In genomic region chr4:139018388-139018787, GRCm38 (mm10) we compare ENCODE assay signal across 20 mouse cellular contexts. TPM values are rescaled to one million over a fixed set of nuclear protein-coding genes. Genes with fewer than 3 reads are reported as not detected.
A peak's percentile ranks its signal among the peaks of the same experiment; 100 is the strongest.
DNase-seq lines count a peak whose midpoint lies in the region; ATAC-seq and TF ChIP-seq lines count a peak whose summit lies in the region.
"Had no signal": no experiment of that assay in that cellular context is flagged by ENCODE, and none has a peak within 500 bp of the region (broad histone marks: within the 10 kb centered on the region; RNA-seq: fewer than 3 reads in every experiment).

No protein-coding gene starts in this region.

- H3K27ac ChIP-seq in hindbrain, embryonic 13.5 days, result peak overlapping the region; percentile 63
- H3K27ac ChIP-seq in hindbrain, postnatal 0 days, result no peak overlapping the region
- no peak overlapping the region for H3K27ac ChIP-seq in kidney, embryonic 15.5 days
- H3K27ac ChIP-seq in kidney, embryonic 14.5 days (ENCODE audit: low read depth, low read length), result no peak overlapping the region
- H3K27ac ChIP-seq in intestine, embryonic 15.5 days, result peak overlapping the region; percentile 77
- H3K27ac ChIP-seq in small intestine, adult 2 months (ENCODE audit: insufficient read depth, low read depth, low read length), result peak overlapping the region; percentile 86
- H3K27ac ChIP-seq: embryonic facial prominence, embryonic 10.5 days; heart, embryonic 13.5 days had no signal

- no peak for DNase-seq in hindbrain, postnatal 0 days (ENCODE audit: low spot score)
- DNase-seq in heart, adult 8-10 months (ENCODE audit: low spot score), result no peak
- no peak for DNase-seq in testis, postnatal 14 days (ENCODE audit: low spot score)
- DNase-seq: adrenal gland, adult 2 months; adrenal gland, postnatal 36 days; cerebellum, adult 2 months; gastrocnemius, postnatal 10 days; heart, postnatal 36 days had no signal

- TF ChIP-seq POLR2A in small intestine, adult 2 months (IDR thresholded peaks at IDR 0.05; ENCODE audit: low read depth, low read length), result no peak

- H3K27me3 ChIP-seq in hindbrain, embryonic 13.5 days, result no peaks in the 10 kb centered on the region
- H3K27me3 ChIP-seq in hindbrain, postnatal 0 days (ENCODE audit: insufficient read depth, low read length), result no peaks in the 10 kb centered on the region
- H3K27me3 ChIP-seq in kidney, embryonic 15.5 days, result no peaks in the 10 kb centered on the region
- H3K27me3 ChIP-seq in kidney, embryonic 14.5 days (ENCODE audit: control insufficient read depth, insufficient read depth, low read length), result no peaks in the 10 kb centered on the region
- no peaks in the 10 kb centered on the region for H3K27me3 ChIP-seq in intestine, embryonic 15.5 days (replicated peaks)
- no peaks in the 10 kb centered on the region for H3K27me3 ChIP-seq in small intestine, adult 2 months (ENCODE audit: control insufficient read depth, insufficient read depth, low read length)
- H3K27me3 ChIP-seq: CH12.LX; heart, embryonic 13.5 days; hindbrain, embryonic 12.5 days had no signal

- ATAC-seq in hindbrain, embryonic 13.5 days (ENCODE audit: low FRiP score), result no peak
- ATAC-seq in hindbrain, postnatal 0 days, result no peak
- ATAC-seq in kidney, embryonic 15.5 days (replicated peaks; ENCODE audit: low FRiP score), result 0 out of 2 replicates have a peak, but pooled peaks have one; percentile 46
- no peak for ATAC-seq in kidney, embryonic 14.5 days (ENCODE audit: low FRiP score, low TSS enrichment)
- peak; percentile 86 for ATAC-seq in intestine, embryonic 15.5 days
- ATAC-seq: forebrain, embryonic 14.5 days had no signal

- H3K4me3 ChIP-seq in hindbrain, embryonic 13.5 days, result no peak overlapping the region
- H3K4me3 ChIP-seq in hindbrain, postnatal 0 days (ENCODE audit: low read length), result no peak overlapping the region
- no peak overlapping the region for H3K4me3 ChIP-seq in kidney, embryonic 15.5 days (replicated peaks)
- H3K4me3 ChIP-seq in kidney, embryonic 14.5 days (ENCODE audit: low read length), result no peak overlapping the region
- no peak overlapping the region for H3K4me3 ChIP-seq in intestine, embryonic 15.5 days (replicated peaks)
- H3K4me3 ChIP-seq in small intestine, adult 2 months (ENCODE audit: low read depth, low read length), result no peak overlapping the region
- H3K4me3 ChIP-seq: embryonic facial prominence, embryonic 10.5 days; heart, embryonic 13.5 days; hindbrain, embryonic 12.5 days had no signal

- no peak for TF ChIP-seq CTCF in hindbrain, postnatal 0 days (IDR thresholded peaks at IDR 0.05; ENCODE audit: low read depth)
- TF ChIP-seq CTCF in small intestine, adult 2 months (IDR thresholded peaks at IDR 0.05; ENCODE audit: extremely low read depth, insufficient read length, insufficient replicate concordance, low read depth, low read length), result no peak

- H3K36me3 ChIP-seq in hindbrain, embryonic 13.5 days, result no peaks in the 10 kb centered on the region
- no peaks in the 10 kb centered on the region for H3K36me3 ChIP-seq in hindbrain, postnatal 0 days (ENCODE audit: insufficient read depth, low read length)
- no peaks in the 10 kb centered on the region for H3K36me3 ChIP-seq in kidney, embryonic 15.5 days
- no peaks in the 10 kb centered on the region for H3K36me3 ChIP-seq in kidney, embryonic 14.5 days (ENCODE audit: control insufficient read depth, insufficient read depth, low read length)
- H3K36me3 ChIP-seq in intestine, embryonic 15.5 days, result no peaks in the 10 kb centered on the region
- H3K36me3 ChIP-seq in small intestine, adult 2 months (ENCODE audit: control insufficient read depth, insufficient read depth, low read length), result peaks cover 27% of the 10 kb centered on the region
- H3K36me3 ChIP-seq: embryonic facial prominence, embryonic 10.5 days; hindbrain, embryonic 12.5 days had no signal

- no peak overlapping the region for H3K9ac ChIP-seq in hindbrain, embryonic 13.5 days
- H3K9ac ChIP-seq in hindbrain, postnatal 0 days (replicated peaks; ENCODE audit: low read length), result no peak overlapping the region
- H3K9ac ChIP-seq in kidney, embryonic 15.5 days, result no peak overlapping the region
- no peak overlapping the region for H3K9ac ChIP-seq in kidney, embryonic 14.5 days (ENCODE audit: low read depth, low read length)
- no peak overlapping the region for H3K9ac ChIP-seq in intestine, embryonic 15.5 days
- H3K9ac ChIP-seq: heart, embryonic 13.5 days; hindbrain, embryonic 12.5 days had no signal

- H3K9me3 ChIP-seq in hindbrain, embryonic 13.5 days, result no peaks in the 10 kb centered on the region
- no peaks in the 10 kb centered on the region for H3K9me3 ChIP-seq in hindbrain, postnatal 0 days (ENCODE audit: low read length)
- H3K9me3 ChIP-seq in kidney, embryonic 15.5 days (replicated peaks), result no peaks in the 10 kb centered on the region; the same call in 1 of the 2 replicates
- H3K9me3 ChIP-seq in kidney, embryonic 14.5 days (ENCODE audit: control insufficient read depth, low read length), result no peaks in the 10 kb centered on the region
- no peaks in the 10 kb centered on the region for H3K9me3 ChIP-seq in intestine, embryonic 15.5 days
- H3K9me3 ChIP-seq: hindbrain, embryonic 12.5 days had no signal

- no peak overlapping the region for H3K4me2 ChIP-seq in hindbrain, embryonic 13.5 days
- H3K4me2 ChIP-seq in hindbrain, postnatal 0 days (ENCODE audit: low read depth, low read length), result no peak overlapping the region
- H3K4me2 ChIP-seq in kidney, embryonic 15.5 days, result no peak overlapping the region
- H3K4me2 ChIP-seq in kidney, embryonic 14.5 days (replicated peaks; ENCODE audit: low read depth, low read length), result no peak overlapping the region
- H3K4me2 ChIP-seq in intestine, embryonic 15.5 days (replicated peaks), result peak overlapping the region; percentile 26; the same call in 1 of the 2 replicates
- H3K4me2 ChIP-seq: heart, embryonic 13.5 days; hindbrain, embryonic 12.5 days had no signal

- 91% methylated on average over 14 of the region's 14 CpGs for WGBS in hindbrain, embryonic 13.5 days
- 90% methylated on average over 14 of the region's 14 CpGs for WGBS in hindbrain, postnatal 0 days
- WGBS in kidney, embryonic 15.5 days, result 74% methylated on average over 14 of the region's 14 CpGs
- WGBS in kidney, embryonic 14.5 days, result 84% methylated on average over 14 of the region's 14 CpGs
- WGBS in intestine, embryonic 15.5 days, result 55% methylated on average over 14 of the region's 14 CpGs
- 33% methylated on average over 14 of the region's 14 CpGs for WGBS in small intestine, adult 2 months

- H3K4me1 ChIP-seq in hindbrain, embryonic 13.5 days (replicated peaks), result peaks cover 23% of the 10 kb centered on the region
- no peaks in the 10 kb centered on the region for H3K4me1 ChIP-seq in hindbrain, postnatal 0 days (ENCODE audit: insufficient read depth, low read length)
- peaks cover 2% of the 10 kb centered on the region; the same call in 1 of the 2 replicates for H3K4me1 ChIP-seq in kidney, embryonic 15.5 days
- no peaks in the 10 kb centered on the region for H3K4me1 ChIP-seq in kidney, embryonic 14.5 days (ENCODE audit: control insufficient read depth, insufficient read depth, low read length)
- peaks cover 4% of the 10 kb centered on the region; the same call in 1 of the 2 replicates for H3K4me1 ChIP-seq in intestine, embryonic 15.5 days (replicated peaks)
- peaks cover 42% of the 10 kb centered on the region for H3K4me1 ChIP-seq in small intestine, adult 2 months (ENCODE audit: control insufficient read depth, insufficient read depth, insufficient read length, low read length)
- H3K4me1 ChIP-seq: embryonic facial prominence, embryonic 10.5 days; hindbrain, embryonic 12.5 days had no signal

RNA-seq across cellular contexts. Expression of gene Tmco4, which starts 45.7 kb away (rescaled TPM):
- 0.89 and 1.3 TPM in 2 replicates for polyA plus RNA-seq in hindbrain, embryonic 13.5 days (2015; fragmentation: Nextera tagmentation; extraction: Ambion mirVana)
- 2.8 and 4.0 TPM in 2 replicates for total RNA-seq in hindbrain, postnatal 0 days (2014; rRNA removed)
- polyA plus RNA-seq in hindbrain, postnatal 0 days (2015; fragmentation: Nextera tagmentation; extraction: Ambion mirVana), result 1.5 and 2.0 TPM in 2 replicates
- 5.6 and 6.1 TPM in 2 replicates for polyA plus RNA-seq in kidney, embryonic 15.5 days (2015; fragmentation: Nextera tagmentation; extraction: Ambion mirVana)
- 3.5 and 4.7 TPM in 2 replicates for polyA plus RNA-seq in kidney, embryonic 14.5 days (2014; fragmentation: Nextera tagmentation; extraction: Ambion mirVana)
- 14.1 and 14.3 TPM in 2 replicates for polyA plus RNA-seq in intestine, embryonic 15.5 days (2015; fragmentation: Nextera tagmentation; extraction: Ambion mirVana)
- polyA plus RNA-seq in small intestine, adult 2 months (2012; rRNA removed), result 23.2 and 34.2 TPM in 2 replicates
- 10 to 100 TPM in 3 of 4 experiments, 1 to 10 TPM in 1; 9.9 to 13.6 (median 11.7) TPM for total RNA-seq in heart, adult 8-10 months (2022)

RNA-seq across cellular contexts. Expression of gene Rnf186, which starts 51.5 kb away (rescaled TPM):
- not detected in 2 replicates for polyA plus RNA-seq in hindbrain, embryonic 13.5 days (2015; fragmentation: Nextera tagmentation; extraction: Ambion mirVana)
- not detected in 2 replicates for total RNA-seq in hindbrain, postnatal 0 days (2014; rRNA removed)
- polyA plus RNA-seq in hindbrain, postnatal 0 days (2015; fragmentation: Nextera tagmentation; extraction: Ambion mirVana), result not detected in 2 replicates
- 6.3 and 8.2 TPM in 2 replicates for polyA plus RNA-seq in kidney, embryonic 15.5 days (2015; fragmentation: Nextera tagmentation; extraction: Ambion mirVana)
- polyA plus RNA-seq in kidney, embryonic 14.5 days (2014; fragmentation: Nextera tagmentation; extraction: Ambion mirVana), result 4.3 and 5.8 TPM in 2 replicates
- 79.5 and 98.0 TPM in 2 replicates for polyA plus RNA-seq in intestine, embryonic 15.5 days (2015; fragmentation: Nextera tagmentation; extraction: Ambion mirVana)
- polyA plus RNA-seq in small intestine, adult 2 months (2012; rRNA removed), result 309 and 461 TPM in 2 replicates
- under 1 TPM in 1 of 4 experiments, not detected in 3; 0.23 TPM for total RNA-seq in heart, adult 8-10 months (2022)
- total RNA-seq: adrenal gland, adult 2 months; adrenal gland, postnatal 36 days; CH12.LX; gastrocnemius, postnatal 10 days; heart, postnatal 36 days had no signal
- polyA plus RNA-seq: cerebellum, adult 2 months; embryonic facial prominence, embryonic 10.5 days; embryonic facial prominence, embryonic 14.5 days; forebrain, embryonic 14.5 days; heart, embryonic 13.5 days; heart, postnatal 0 days; hindbrain, embryonic 12.5 days had no signal

RNA-seq across cellular contexts. Expression of gene Htr6, which starts 57.0 kb away (rescaled TPM):
- 0.18 and 0.27 TPM in 2 replicates for polyA plus RNA-seq in hindbrain, embryonic 13.5 days (2015; fragmentation: Nextera tagmentation; extraction: Ambion mirVana)
- 2.0 and 4.3 TPM in 2 replicates for total RNA-seq in hindbrain, postnatal 0 days (2014; rRNA removed)
- polyA plus RNA-seq in hindbrain, postnatal 0 days (2015; fragmentation: Nextera tagmentation; extraction: Ambion mirVana), result 0.74 and 0.96 TPM in 2 replicates
- not detected in 2 replicates for polyA plus RNA-seq in kidney, embryonic 15.5 days (2015; fragmentation: Nextera tagmentation; extraction: Ambion mirVana)
- polyA plus RNA-seq in kidney, embryonic 14.5 days (2014; fragmentation: Nextera tagmentation; extraction: Ambion mirVana), result 0.10 and 0.12 TPM in 2 replicates
- 0.14 and 0.18 TPM in 2 replicates for polyA plus RNA-seq in intestine, embryonic 15.5 days (2015; fragmentation: Nextera tagmentation; extraction: Ambion mirVana)
- polyA plus RNA-seq in small intestine, adult 2 months (2012; rRNA removed), result 0.76 and 1.8 TPM in 2 replicates
- total RNA-seq in heart, adult 8-10 months (2022), result not detected
- total RNA-seq: CH12.LX; gastrocnemius, postnatal 10 days; heart, postnatal 36 days had no signal
- polyA plus RNA-seq: embryonic facial prominence, embryonic 14.5 days; heart, embryonic 13.5 days; heart, postnatal 0 days; hindbrain, embryonic 12.5 days had no signal

Comparison
In these comparisons a context has a peak if more than half of its experiments do, and no peak if none do; other contexts are left out.
1. ATAC-seq: peak in kidney, embryonic 15.5 days (single experiment) and intestine, embryonic 15.5 days (single experiment); none in hindbrain, embryonic 13.5 days (single experiment), hindbrain, postnatal 0 days (single experiment) and kidney, embryonic 14.5 days (single experiment).
2. H3K27ac ChIP-seq: peak in hindbrain, embryonic 13.5 days (single experiment), intestine, embryonic 15.5 days (single experiment) and small intestine, adult 2 months (single experiment); none in hindbrain, postnatal 0 days (single experiment), kidney, embryonic 15.5 days (single experiment) and kidney, embryonic 14.5 days (single experiment).